Mouse (Mus musculus): ENCODE measurements around the gene Grap2. TPM values are rescaled to one million over a fixed set of nuclear protein-coding genes. Genes with fewer than 3 reads are reported as not detected.
A peak's percentile ranks its signal among the peaks of the same experiment; 100 is the strongest.

The Grap2 gene
- total RNA-seq, 2 experiments from 2014 or later, result 159 to 164 TPM

DNA sequence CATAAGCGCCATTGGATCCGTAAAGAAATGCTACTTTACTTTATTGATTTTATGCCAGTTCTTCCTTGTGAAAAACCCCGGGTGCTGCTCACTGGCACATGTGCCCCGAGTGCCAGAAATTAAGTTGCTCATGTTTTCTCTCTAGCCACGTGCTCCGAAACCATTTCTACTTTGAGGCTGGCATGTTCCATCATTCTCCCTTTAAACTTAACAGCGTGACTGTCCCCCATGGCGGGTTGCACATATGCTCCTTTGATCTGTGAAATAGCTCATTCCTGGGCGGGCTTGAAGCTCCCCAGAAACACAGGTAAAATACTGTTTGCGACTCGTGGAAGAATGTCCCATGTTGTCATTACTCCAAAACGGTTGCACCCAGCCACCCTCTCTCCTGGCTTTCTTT lies 26.4 kb downstream of the Grap2 start:
- ATAC-seq (replicated peaks; ENCODE audit: low FRiP score, poor library complexity, severe bottlenecking), result no peak

DNA sequence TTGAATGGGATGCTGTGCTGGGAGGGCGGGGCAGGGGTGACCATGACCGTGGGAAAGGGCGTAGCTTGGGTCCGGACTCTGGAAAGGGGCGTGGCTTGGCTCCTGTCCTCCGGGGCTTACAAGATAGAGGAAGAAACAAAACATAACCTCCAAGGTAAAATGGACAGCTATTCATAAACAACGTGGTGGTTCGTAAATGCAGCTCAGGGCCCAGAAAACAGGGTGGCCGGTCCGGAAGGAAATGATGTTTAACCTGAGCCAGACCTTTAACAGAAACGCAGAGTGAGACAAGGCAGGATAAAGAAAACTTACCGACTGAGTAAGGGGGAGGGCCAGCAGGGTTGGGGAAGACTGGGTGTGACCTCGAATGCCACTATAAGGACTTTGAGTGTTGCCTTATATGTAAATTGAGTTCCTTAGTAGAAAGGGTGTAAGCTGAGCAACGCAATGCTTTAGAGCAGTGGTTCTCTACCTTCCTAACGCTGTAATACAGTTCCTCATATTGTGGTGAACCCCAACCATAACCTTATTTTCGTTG lies 26.9 kb downstream of the Grap2 start:
- ATAC-seq (replicated peaks; ENCODE audit: low FRiP score, poor library complexity, severe bottlenecking), result peak; percentile 94

DNA sequence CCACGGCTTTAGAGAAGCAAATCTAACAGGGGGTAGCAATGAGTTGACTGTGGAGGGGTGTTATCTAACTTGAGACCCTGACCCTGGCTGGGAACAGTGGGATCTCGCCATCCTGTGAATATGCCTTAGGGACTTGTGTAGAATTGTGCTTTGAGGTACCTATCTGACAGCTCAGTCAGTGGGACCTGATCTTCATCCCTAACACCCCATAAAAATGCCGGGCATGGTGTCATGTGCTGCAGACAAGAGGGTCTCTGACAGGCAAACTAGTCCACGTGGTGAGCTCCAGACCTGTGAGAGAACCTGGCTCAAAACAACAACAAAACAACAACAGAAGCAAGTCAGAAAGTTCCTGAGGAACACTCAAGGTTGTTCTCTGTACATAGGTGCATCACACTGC lies 27.4 kb downstream of the Grap2 start:
- no peak for ATAC-seq (replicated peaks; ENCODE audit: low FRiP score, poor library complexity, severe bottlenecking)

DNA sequence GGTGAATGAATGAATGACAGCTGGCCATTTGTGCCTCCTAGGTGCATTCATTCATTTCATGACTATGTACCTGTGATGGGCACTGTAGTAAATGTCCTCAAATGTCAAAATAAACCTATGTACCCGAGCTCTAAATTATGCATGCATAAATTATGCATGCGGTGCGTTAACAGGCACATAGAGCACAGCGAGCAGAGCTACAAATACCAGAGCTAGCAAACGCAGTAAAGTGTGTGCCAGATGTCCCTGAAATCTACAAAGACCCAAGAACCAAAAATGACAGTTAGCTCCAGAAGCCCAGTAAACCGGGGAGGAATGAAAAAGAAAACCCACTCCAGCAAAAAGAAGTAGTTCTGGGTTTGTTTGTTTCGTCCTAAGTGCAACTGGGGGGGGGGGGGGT lies 29.1 kb downstream of the Grap2 start:
- no peak for ATAC-seq (replicated peaks; ENCODE audit: low FRiP score, poor library complexity, severe bottlenecking)

DNA sequence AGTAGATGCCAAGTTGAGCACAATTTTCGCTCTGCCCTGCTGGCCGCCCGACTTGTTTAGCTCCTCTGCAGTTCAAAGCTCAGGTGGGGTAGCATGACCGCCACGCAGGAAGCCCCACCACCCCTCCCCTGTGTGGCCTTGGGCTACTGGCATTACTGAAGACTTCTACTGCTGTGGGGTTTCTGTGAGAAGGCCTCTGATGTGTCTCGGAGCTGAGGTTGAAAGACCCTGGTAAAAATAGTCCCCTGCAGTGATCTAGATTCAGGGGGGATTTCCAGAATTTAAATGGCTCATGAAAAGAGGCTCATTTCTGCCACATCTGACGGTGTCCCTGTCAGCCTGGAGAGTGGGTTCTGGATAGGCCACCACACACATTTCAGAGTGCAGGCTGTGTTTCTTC lies 30.1 kb downstream of the Grap2 start:
- ATAC-seq (replicated peaks; ENCODE audit: low FRiP score, poor library complexity, severe bottlenecking), result no peak

DNA sequence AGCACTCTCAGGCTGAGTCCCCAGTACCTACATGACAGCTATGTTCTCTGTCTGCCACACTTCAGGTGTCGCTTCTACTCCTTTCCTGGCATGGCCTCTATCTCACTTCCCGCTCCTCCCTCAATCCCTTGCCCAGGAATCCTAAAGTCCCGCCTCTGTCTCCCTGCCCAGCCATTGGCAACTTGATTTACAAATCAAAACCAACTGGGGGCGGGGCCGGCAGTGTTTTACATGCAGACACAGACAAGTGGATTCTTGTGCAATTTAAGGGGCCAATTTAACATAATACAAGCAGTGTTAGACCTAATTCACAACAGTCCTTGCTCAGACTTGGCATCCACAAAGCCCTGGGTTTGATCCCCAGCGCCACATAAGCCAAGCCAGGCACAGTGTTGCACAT lies 31.6 kb downstream of the Grap2 start:
- no peak for ATAC-seq (replicated peaks; ENCODE audit: low FRiP score, poor library complexity, severe bottlenecking)

DNA sequence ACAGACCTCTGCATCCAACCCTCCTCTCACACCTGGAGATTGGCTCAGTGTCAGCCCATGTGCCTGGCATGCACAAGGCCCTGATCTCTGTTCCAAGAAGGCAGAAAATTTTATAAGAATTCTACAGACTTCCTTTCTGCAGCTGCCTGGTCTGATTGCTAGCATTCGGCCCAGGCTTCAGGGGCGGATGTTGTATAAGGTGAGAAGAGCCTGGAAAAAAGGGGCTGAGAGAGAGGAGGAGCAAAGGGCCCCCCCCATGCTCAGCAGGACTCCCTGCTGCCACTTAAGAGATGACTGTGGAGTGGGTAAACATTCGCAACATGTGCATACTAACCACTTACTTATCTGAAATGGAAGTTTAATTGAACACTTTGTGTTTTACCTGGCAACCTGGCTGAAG lies 35.6 kb downstream of the Grap2 start:
- ATAC-seq (replicated peaks; ENCODE audit: low FRiP score, poor library complexity, severe bottlenecking), result no peak

DNA sequence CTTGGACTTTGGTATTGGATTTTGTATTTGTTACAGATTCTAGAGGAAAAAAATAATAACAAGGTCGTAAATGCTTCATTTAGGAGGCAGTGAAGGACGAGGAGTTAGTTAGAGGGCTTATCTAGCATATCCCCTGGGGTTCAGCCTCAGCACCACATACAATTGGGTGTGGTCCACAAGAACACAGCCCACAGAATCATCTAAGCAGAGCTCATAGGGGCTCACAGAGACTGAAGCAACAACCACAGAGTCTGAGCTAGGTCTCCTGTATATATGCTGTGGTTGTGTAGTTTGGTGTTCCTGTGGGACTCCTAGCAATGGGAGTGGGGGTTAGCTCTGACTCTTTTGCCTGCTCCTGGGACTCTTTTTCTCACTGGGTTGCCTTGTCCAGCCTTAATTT lies 37.9 kb downstream of the Grap2 start:
- no peak for ATAC-seq (replicated peaks; ENCODE audit: low FRiP score, poor library complexity, severe bottlenecking)

DNA sequence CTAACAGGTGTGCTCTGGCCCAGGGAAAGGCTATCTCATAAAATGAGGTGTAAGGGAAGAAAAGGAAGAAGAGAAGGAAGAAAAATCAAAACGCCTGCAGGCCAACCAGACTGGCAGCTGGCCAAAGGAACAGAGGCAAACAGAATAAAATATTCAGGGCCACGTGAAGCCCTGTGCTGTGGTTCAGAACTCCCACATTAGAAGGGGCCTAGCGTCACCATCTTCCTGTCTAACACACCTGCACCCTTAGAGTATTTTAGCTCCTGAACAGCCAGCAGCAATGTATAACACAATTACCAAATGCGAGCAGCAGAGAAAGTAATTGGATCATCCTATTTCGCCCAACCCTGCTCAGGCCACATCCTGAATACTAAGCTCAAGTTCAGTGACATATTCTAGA lies 39.1 kb downstream of the Grap2 start:
- ATAC-seq (replicated peaks; ENCODE audit: low FRiP score, poor library complexity, severe bottlenecking), result no peak

DNA sequence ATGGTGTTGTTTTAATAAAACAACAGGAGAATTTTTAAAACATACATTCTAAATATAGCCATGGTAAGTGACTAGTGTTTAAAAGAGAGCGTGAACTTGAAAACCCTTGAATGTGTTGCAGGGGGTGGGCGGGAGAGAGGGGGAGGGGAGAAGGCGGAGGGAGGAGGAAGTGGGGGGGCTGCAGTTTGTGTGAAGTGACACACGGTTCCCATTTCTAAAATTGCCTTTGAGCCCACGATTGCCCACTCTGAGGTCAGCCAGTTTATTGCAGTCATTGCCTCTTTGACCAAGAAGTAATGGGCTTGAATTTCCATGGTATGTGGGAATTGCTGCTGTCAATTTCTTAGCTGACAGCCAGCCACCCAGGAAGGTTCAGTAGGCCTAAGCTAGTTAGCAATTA lies 41.5 kb downstream of the Grap2 start:
- no peak for ATAC-seq (replicated peaks; ENCODE audit: low FRiP score, poor library complexity, severe bottlenecking)

DNA sequence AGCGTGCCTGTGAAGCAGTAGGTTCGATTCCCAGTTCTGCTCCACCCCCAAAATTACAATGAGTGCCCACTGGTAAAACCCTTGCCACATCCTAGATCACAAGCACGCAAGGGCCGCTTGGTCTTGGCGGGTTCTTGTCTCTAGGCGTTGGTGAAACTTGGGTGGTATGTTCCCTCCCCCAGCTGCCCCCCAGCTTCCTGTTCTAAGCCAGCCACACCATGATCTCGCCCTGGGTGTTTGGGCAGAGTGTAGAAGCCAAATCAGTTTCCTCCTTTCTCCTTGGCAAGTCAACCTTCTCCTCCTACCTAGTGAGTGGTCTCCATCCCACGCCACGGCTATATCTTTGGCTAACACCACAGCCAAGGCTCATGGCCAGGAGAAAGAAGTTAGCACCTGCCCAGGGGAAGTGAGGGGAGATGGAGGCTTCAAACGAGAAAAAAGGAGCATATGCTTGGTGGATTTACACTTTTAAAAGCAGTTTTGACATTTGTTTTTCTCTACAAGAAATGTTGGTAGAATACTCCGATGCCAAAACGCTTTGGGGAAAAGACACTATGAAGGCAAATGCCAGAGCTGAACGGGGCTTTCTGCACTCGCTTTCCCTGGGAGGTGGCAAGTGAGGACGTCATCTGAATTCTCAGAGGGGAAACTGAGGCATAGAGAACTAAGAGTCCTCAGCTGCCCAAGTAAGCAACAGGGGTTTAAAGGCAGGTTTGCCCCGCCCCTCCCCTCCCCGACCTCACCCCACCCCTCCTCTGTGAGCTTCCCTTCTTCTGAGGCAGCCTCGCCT lies 42.3 kb downstream of the Grap2 start:
- no peak for ATAC-seq (replicated peaks; ENCODE audit: low FRiP score, poor library complexity, severe bottlenecking)

DNA sequence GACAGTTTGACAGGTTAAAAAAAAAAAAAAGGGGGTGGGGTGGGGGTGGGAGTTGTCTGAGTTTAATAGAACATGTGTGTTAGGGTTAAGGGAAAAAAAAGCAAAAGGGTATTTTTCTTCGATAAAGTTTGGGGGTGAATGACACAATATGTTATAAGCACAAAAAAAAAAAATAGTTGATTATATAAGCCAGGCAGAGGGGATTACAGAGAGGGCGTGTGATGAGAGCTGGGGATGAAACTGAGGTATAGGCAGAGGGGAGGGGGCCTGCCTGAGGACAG lies 42.8 kb downstream of the Grap2 start:
- no peak for ATAC-seq (replicated peaks; ENCODE audit: low FRiP score, poor library complexity, severe bottlenecking)

DNA sequence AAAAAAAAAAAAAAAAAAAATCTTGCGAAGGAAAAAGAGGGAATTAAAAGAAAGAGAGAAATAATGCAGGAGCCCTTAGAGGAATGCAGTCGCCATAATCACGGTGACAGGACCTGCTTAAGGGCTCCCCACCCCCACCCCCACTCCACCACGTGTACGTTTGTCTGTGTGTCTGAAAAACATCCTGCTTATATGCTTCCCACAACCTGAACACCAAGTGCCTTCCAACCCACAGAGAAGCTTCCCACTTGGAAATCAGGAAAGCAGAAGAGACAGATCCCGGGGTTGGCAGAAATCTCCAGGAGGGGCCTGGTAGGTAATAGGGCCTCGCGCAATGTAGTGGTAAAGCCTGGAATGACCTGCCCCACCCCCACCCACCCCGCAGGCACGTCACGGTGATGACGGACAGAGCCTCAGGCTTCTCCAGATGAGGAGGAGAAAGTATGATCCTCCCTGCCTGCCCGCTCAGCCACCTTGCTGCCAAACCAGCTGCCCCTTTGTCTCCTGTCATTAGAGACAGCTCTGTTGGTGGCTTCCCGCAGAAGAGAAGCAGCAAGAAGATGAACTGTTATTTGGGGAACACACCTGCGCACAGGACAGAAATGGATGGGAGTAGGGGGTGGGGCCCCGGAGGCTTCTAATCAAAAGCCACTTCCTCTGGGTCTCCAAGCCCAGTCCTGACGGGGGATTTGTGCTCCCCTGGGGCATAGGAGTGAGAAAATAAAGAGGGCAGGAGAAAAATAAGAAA lies 43.4 kb downstream of the Grap2 start:
- no peak for ATAC-seq (replicated peaks; ENCODE audit: low FRiP score, poor library complexity, severe bottlenecking)

DNA sequence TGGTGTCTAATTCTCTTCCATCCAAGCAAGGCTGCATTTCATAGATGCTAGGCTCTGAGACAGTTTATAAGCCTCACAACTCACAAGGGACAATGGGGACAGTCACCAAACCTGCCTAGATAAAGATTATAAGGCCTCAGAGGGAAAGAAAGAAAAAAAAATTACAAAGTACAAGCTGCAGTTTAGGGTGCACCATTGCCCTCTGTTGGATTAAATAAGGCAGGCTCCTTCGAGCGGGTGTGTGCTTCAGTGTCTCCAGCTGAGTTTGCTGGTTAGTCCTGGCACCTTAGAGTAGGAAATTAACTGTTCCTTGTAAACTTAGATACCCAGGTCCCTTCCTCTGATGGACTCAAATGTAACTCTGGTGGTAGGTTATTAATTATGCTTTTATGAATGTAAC lies 45.4 kb downstream of the Grap2 start:
- no peak for ATAC-seq (replicated peaks; ENCODE audit: low FRiP score, poor library complexity, severe bottlenecking)

DNA sequence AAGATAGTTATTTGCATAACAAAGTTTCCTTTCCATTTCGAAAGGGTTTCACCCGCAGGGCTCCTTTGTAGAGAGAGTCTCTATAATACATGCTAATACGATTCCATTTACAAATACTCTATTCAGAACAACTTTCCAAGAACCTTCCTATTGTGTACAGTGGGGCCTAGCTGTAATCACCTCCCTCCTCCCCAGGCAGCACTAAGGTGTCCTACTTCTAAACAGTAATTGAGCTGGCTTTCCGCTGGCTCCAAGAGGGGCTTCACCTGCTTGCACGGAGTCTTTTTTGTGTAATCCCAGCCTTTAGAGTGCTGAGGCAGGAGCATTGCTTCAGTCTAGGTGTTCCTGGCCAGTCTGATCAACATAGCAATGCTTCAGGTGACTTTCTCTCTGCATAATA lies 46.8 kb downstream of the Grap2 start:
- no peak for ATAC-seq (replicated peaks; ENCODE audit: low FRiP score, poor library complexity, severe bottlenecking)

DNA sequence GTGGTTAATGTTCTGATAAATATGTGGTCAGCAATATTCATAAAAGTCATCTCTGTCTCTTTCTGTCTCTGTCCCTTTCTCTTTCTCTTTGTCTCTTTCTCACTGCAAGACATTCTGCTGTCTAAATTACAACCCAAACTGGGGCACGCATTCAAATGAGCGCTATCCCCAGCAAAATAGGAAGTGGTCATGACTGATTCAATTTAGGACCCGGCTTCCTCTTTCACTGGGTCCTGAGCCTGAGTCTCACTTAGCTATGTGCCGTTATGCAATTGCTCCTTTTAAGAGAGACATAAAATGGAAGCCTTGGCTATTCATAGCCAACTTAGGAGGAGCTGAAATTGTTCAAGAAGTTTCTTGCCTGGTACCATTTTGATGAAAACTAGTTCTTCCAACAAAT lies 47.4 kb downstream of the Grap2 start:
- ATAC-seq (replicated peaks; ENCODE audit: low FRiP score, poor library complexity, severe bottlenecking), result no peak

DNA sequence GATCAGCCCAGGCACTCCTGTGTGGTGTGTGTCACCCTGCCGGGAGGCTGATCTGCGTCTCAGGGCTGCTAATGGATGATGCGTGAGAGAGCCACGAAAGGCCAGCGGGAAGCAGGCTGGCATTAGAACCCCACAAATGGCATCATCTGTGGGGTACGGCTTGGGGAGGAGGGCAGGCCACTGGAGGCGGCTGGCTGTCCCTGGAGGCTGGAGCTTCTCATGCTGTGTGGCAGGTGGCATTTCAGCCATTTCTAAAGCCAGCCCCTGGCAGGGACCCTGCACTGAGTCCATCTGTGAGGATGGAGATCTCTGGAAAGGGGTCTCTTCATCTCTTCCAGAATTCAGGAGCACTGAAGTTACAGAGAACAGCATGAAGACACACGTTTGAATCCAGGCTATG lies 48.0 kb downstream of the Grap2 start:
- ATAC-seq (replicated peaks; ENCODE audit: low FRiP score, poor library complexity, severe bottlenecking), result no peak

DNA sequence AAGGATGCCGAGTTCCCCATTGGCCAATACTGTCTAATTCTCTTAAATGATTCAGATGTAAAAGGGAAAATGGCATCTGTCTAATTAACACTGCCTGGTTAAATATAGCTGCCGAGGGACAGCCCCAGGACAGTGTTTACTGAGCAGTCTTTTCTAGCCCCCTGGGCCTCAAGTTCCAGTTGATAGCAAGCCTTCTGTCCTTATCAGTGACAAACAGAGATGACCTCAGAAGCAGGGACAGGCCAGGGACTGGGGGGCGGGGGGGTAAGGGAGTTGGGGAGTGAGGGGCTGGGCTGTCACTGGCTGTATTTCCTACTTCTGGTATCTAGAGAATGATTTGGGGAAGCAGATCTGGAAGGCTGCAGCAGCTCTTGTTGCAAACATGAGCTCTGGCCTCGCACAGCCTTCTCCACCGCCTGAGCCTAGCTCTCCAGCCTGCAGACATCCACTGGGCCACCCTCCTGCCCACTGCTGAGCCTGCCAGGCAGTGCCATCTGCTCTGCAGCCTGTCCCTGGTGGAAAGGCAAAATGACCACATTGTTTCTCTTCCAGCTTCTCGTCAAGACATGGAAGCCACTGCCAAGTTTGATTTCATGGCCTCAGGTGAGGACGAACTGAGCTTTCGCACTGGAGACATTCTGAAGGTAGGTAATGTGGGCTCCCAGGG lies 50.9 kb downstream of the Grap2 start:
- peak; percentile 87 for ATAC-seq (replicated peaks; ENCODE audit: low FRiP score, poor library complexity, severe bottlenecking)

DNA sequence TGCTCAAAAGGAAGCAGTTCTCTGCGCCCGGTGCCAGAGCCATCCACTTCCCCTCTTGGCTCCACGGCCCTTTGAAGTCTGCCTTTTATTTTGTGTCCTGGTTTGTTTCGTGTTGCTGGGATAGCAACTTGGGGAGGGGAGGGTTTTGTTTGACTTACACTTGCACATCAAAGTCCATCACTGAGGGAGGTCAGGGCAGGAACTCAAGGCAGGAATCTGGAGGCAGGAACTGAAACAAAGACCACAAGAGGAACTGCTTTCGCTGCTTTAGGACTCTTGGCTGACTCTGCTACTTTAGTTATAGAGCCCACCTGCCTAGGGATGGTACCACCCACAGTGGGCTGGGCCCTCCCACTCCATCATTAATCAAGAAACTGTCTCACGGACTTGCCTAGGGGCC lies 54.1 kb downstream of the Grap2 start:
- ATAC-seq (replicated peaks; ENCODE audit: low FRiP score, poor library complexity, severe bottlenecking), result no peak

DNA sequence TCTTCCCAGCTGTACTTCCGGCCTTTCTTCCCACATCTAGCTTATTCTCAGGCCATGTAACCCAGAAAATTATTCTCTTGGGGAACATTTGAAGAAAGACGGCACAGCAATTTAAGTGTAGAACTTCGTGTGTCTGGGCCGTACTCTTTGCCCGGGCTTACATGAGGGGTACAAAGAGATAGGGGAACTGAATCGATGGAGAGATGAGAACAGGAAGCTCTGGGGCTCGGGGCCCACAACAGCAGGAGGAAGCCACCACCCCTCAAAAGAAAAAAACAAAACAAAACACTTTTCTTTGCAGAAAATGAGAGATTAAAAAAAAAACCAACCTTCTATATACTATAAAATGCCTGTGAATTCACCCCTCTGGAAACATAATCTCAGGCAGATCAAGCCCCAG lies 57.8 kb downstream of the Grap2 start:
- no peak for ATAC-seq (replicated peaks; ENCODE audit: low FRiP score, poor library complexity, severe bottlenecking)

DNA sequence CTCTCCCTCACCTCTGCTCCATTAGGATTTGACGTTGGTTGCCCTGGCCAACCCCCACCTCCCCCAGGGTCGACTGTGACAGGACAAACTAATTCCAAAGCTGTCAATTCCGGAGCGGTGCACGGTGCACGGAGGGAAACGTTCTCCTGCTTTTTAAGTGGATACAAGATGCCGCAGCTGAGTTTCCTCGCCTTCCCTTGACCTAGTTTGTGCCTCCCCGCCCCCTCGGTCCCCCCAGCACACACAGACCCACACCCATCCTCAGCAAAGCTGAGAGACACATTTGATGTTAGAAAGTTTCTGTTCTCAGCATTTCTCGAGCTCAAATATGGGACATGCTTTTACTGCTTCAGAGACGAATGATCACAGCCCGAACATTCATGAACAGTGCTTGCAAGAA lies 58.3 kb downstream of the Grap2 start:
- no peak for ATAC-seq (replicated peaks; ENCODE audit: low FRiP score, poor library complexity, severe bottlenecking)

Measured in erythroblast, adult 5-6 weeks (primary cell).